Mouse (Mus musculus): ENCODE measurements at regions not wholly inside any gene's neighbourhood (a gene's known extent, or its start where the extent isn't known, plus 50 kb on each side); places are given as distances from the start of the nearest gene placed in this dataset.

DNA sequence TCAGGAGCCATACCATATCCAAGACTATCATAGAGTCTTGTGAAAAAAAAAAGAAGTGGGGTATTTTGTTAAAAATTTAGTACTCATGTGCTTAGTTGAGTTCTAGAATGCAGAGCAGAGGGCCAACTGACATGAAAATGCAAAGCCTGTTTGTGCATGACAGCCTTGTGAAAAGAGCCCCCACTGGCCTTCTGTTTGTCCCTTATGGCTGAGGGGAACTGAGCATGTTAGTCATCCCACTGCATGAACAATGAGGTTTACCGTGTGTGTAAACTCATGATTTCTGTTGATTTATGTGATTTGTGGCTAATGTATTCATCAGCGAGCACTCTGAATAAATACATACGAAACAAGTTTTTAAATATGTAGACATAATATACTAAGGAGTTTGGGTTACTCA is 266.1 kb upstream of the Nox3 start:
- ATAC-seq, result peak; percentile 82
- 60% methylated on average over 3 of the region's 3 CpGs for WGBS
- no peak overlapping the region for H3K4me2 ChIP-seq (ENCODE audit: low read length)

GRCm38 (mm10) chr17:3946540-3946939 is 250.5 kb upstream of the Nox3 start:
- ATAC-seq, result no peak
- Histone ChIP-seq H3K9ac (replicated peaks; ENCODE audit: low read depth, low read length) (no peak overlapping the region), H3K27ac (ENCODE audit: low read length) (no peak overlapping the region), H3K27me3 (replicated peaks; ENCODE audit: control insufficient read depth, insufficient read depth, low read length) (no peaks in the 10 kb centered on the region), H3K36me3 (ENCODE audit: control insufficient read depth, insufficient read depth) (no peaks in the 10 kb centered on the region), H3K4me2 (ENCODE audit: low read length) (no peak overlapping the region), H3K4me1 (replicated peaks; ENCODE audit: control insufficient read depth, insufficient read depth, low read length) (no peaks in the 10 kb centered on the region), H3K9me3 (ENCODE audit: control insufficient read depth, low read length) (no peaks in the 10 kb centered on the region), H3K4me3 (replicated peaks; ENCODE audit: low read length) (no peak overlapping the region)
- 85% methylated on average over 3 of the region's 3 CpGs for WGBS

More for the DNA sequence above, 266.1 kb upstream of the Nox3 start:
- Histone ChIP-seq H3K27me3 (replicated peaks; ENCODE audit: control insufficient read depth, insufficient read depth, low read length) (no peaks in the 10 kb centered on the region), H3K4me3 (replicated peaks; ENCODE audit: low read length) (no peak overlapping the region), H3K9ac (replicated peaks; ENCODE audit: low read depth, low read length) (no peak overlapping the region), H3K36me3 (ENCODE audit: control insufficient read depth, insufficient read depth) (no peaks in the 10 kb centered on the region), H3K9me3 (ENCODE audit: control insufficient read depth, low read length) (no peaks in the 10 kb centered on the region), H3K27ac (ENCODE audit: low read length) (no peak overlapping the region; the same call in 1 of the 2 replicates), H3K4me1 (replicated peaks; ENCODE audit: control insufficient read depth, insufficient read depth, low read length) (peaks cover 4% of the 10 kb centered on the region; the same call in 1 of the 2 replicates)

GRCm38 (mm10) chr17:3936361-3936760 is 240.3 kb upstream of the Nox3 start:
- no peaks in the 10 kb centered on the region for H3K27me3 ChIP-seq (replicated peaks; ENCODE audit: control insufficient read depth, insufficient read depth, low read length)
- no peak overlapping the region for H3K4me2 ChIP-seq (ENCODE audit: low read length)
- no peak overlapping the region for H3K27ac ChIP-seq (ENCODE audit: low read length)
- H3K9ac ChIP-seq (replicated peaks; ENCODE audit: low read depth, low read length), result no peak overlapping the region
- no peaks in the 10 kb centered on the region for H3K36me3 ChIP-seq (ENCODE audit: control insufficient read depth, insufficient read depth)
- WGBS, result 79% methylated on average over 4 of the region's 4 CpGs
- no peaks in the 10 kb centered on the region for H3K9me3 ChIP-seq (ENCODE audit: control insufficient read depth, low read length)
- peaks cover 2% of the 10 kb centered on the region; the same call in 1 of the 2 replicates for H3K4me1 ChIP-seq (replicated peaks; ENCODE audit: control insufficient read depth, insufficient read depth, low read length)
- ATAC-seq, result no peak
- no peak overlapping the region for H3K4me3 ChIP-seq (replicated peaks; ENCODE audit: low read length)

- Histone ChIP-seq H3K4me1 (replicated peaks; ENCODE audit: control insufficient read depth, insufficient read depth, low read length) (peaks cover 2% of the 10 kb centered on the region; the same call in 1 of the 2 replicates), H3K4me3 (replicated peaks; ENCODE audit: low read length) (no peak overlapping the region), H3K27me3 (replicated peaks; ENCODE audit: control insufficient read depth, insufficient read depth, low read length) (no peaks in the 10 kb centered on the region), H3K9me3 (ENCODE audit: control insufficient read depth, low read length) (no peaks in the 10 kb centered on the region), H3K36me3 (ENCODE audit: control insufficient read depth, insufficient read depth) (no peaks in the 10 kb centered on the region), H3K27ac (ENCODE audit: low read length) (no peak overlapping the region), H3K4me2 (ENCODE audit: low read length) (no peak overlapping the region), H3K9ac (replicated peaks; ENCODE audit: low read depth, low read length) (no peak overlapping the region)
- no peak for ATAC-seq
- WGBS, result 54% methylated on average over 4 of the region's 4 CpGs
Measured at GRCm38 (mm10) chr17:3933208-3933607, 237.1 kb upstream of the Nox3 start.

- H3K9ac ChIP-seq (replicated peaks; ENCODE audit: low read depth, low read length), result no peak overlapping the region
- no peak for ATAC-seq
Measured at GRCm38 (mm10) chr17:3932071-3932470, 236.0 kb upstream of the Nox3 start.

DNA sequence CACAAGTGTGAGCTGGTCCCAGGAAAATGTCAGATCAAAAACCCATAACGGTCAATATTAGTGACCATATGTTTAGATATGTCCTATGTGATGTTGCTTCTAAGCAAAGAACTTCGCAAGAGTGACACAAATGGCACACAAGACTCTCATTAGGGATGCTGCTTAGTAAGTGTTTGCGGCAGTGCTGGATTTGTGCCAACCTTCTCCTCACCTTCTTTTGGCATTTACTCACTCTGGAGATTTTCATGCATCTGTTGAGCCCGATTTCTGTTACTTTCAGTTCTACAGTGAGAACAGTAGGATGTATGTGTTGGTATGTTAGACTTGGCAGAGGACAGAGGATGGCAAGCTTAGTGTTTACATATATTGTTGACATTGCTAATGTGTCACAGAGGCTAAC is 231.0 kb upstream of the Nox3 start:
- H3K27me3 ChIP-seq (replicated peaks; ENCODE audit: control insufficient read depth, insufficient read depth, low read length), result no peaks in the 10 kb centered on the region
- no peak overlapping the region for H3K27ac ChIP-seq (ENCODE audit: low read length)
- H3K4me1 ChIP-seq (replicated peaks; ENCODE audit: control insufficient read depth, insufficient read depth, low read length), result peaks cover 3% of the 10 kb centered on the region; the same call in 1 of the 2 replicates
- no peak overlapping the region for H3K9ac ChIP-seq (replicated peaks; ENCODE audit: low read depth, low read length)
- 37% methylated on average over 4 of the region's 4 CpGs for WGBS
- no peak overlapping the region for H3K4me2 ChIP-seq (ENCODE audit: low read length)
- no peaks in the 10 kb centered on the region for H3K36me3 ChIP-seq (ENCODE audit: control insufficient read depth, insufficient read depth)
- ATAC-seq, result no peak
- H3K9me3 ChIP-seq (ENCODE audit: control insufficient read depth, low read length), result no peaks in the 10 kb centered on the region
- no peak overlapping the region for H3K4me3 ChIP-seq (replicated peaks; ENCODE audit: low read length)

More at GRCm38 (mm10) chr17:3932071-3932470, 236.0 kb upstream of the Nox3 start:
- 71% methylated on average over 5 of the region's 5 CpGs for WGBS
- Histone ChIP-seq H3K9me3 (ENCODE audit: control insufficient read depth, low read length) (no peaks in the 10 kb centered on the region), H3K27ac (ENCODE audit: low read length) (no peak overlapping the region), H3K4me2 (ENCODE audit: low read length) (no peak overlapping the region), H3K27me3 (replicated peaks; ENCODE audit: control insufficient read depth, insufficient read depth, low read length) (no peaks in the 10 kb centered on the region), H3K4me1 (replicated peaks; ENCODE audit: control insufficient read depth, insufficient read depth, low read length) (peaks cover 4% of the 10 kb centered on the region), H3K36me3 (ENCODE audit: control insufficient read depth, insufficient read depth) (no peaks in the 10 kb centered on the region), H3K4me3 (replicated peaks; ENCODE audit: low read length) (no peak overlapping the region)

DNA sequence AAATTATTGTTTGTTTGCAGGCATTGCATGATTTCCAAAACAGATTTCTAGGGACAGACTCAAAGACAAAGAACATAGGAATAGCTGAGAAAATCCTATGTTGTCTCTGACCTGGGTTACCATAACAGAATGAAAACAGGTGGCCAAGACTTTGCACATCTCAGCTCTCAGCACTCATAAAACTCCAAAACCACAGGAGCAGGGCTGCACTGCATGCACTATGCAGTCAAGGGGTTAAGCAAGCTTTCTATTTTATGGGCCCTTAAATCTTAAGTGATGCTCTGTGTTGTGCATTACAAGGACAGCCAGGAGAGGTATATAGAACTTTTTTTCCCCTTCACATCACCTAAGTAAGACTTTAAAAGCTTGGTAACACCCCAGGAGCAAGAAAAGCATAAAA is 224.2 kb upstream of the Nox3 start:
- no peaks in the 10 kb centered on the region for H3K9me3 ChIP-seq (ENCODE audit: control insufficient read depth, low read length)
- ATAC-seq, result no peak

DNA sequence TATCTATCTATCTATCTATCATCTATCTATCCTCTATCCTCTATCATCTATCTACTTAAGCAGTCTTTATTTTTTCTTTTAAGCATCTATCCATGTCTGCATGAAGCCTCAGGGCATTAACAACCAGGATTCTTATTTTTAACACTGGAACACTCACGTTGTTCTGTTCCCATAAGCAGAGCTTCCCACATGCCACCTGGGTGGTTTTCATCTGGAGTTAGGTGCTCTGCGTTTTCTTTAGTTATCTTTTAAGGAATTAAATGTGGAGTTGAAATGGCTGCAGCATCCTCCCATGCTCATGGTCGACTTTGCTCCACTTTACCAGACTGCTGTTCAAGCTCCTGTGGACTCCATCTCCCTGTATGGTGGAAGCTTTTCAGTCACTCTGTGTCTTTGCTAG is 196.8 kb upstream of the Nox3 start:
- H3K9ac ChIP-seq (replicated peaks; ENCODE audit: low read depth, low read length), result no peak overlapping the region
- no peak for ATAC-seq
- no peak overlapping the region for H3K27ac ChIP-seq (ENCODE audit: low read length)
- no peaks in the 10 kb centered on the region for H3K4me1 ChIP-seq (replicated peaks; ENCODE audit: control insufficient read depth, insufficient read depth, low read length)
- no peak overlapping the region for H3K4me3 ChIP-seq (replicated peaks; ENCODE audit: low read length)
- H3K9me3 ChIP-seq (ENCODE audit: control insufficient read depth, low read length), result no peaks in the 10 kb centered on the region
- no peaks in the 10 kb centered on the region for H3K27me3 ChIP-seq (replicated peaks; ENCODE audit: control insufficient read depth, insufficient read depth, low read length)
- no peaks in the 10 kb centered on the region for H3K36me3 ChIP-seq (ENCODE audit: control insufficient read depth, insufficient read depth)
- 84% methylated on average over 3 of the region's 3 CpGs for WGBS
- H3K4me2 ChIP-seq (ENCODE audit: low read length), result no peak overlapping the region

More for the DNA sequence above, 224.2 kb upstream of the Nox3 start:
- Histone ChIP-seq H3K27ac (ENCODE audit: low read length) (no peak overlapping the region), H3K4me1 (replicated peaks; ENCODE audit: control insufficient read depth, insufficient read depth, low read length) (no peaks in the 10 kb centered on the region), H3K9ac (replicated peaks; ENCODE audit: low read depth, low read length) (no peak overlapping the region), H3K36me3 (ENCODE audit: control insufficient read depth, insufficient read depth) (no peaks in the 10 kb centered on the region), H3K27me3 (replicated peaks; ENCODE audit: control insufficient read depth, insufficient read depth, low read length) (no peaks in the 10 kb centered on the region), H3K4me3 (replicated peaks; ENCODE audit: low read length) (no peak overlapping the region), H3K4me2 (ENCODE audit: low read length) (no peak overlapping the region)

DNA sequence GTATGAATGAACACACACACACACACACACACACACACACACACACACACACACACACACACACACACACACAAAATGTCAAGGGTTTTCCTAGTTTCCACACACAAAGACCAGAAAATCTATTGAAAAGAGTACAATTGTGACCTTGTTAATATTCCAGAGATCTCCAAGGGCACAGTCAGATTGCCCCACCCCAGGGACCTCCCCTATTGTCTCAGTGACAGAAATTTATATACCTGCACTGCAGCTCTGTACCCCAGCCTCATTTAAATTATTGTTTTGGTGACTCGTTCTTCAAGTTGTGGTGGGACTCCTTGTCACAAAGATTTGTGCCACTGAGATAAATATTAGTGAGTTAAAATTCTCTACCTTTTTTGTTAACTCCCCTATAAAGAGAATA is 187.1 kb upstream of the Nox3 start:
- H3K27me3 ChIP-seq (replicated peaks; ENCODE audit: control insufficient read depth, insufficient read depth, low read length), result no peaks in the 10 kb centered on the region
- no peak for ATAC-seq
- 41% methylated on average over 1 of the region's 1 CpGs for WGBS

DNA sequence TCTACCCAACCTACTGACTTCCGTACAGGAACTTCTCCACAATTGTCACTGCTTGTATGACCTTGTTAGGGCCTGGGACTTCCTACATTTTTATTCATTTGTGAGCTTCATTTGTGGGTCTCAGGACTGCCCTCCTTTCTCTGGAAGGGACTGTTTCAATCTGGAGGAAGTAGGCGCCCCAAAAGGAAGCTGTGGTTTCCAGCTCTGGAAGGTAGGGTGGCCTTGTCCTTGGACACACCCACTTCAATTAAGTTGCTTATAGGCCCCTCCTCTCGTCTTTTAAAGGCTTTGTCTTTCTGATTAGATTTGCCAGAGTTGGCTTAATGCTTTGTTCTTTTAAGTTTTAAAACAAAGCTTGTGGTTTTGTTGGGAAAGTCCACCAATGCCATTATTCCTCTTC is 183.0 kb upstream of the Nox3 start:
- no peak overlapping the region for H3K9ac ChIP-seq (replicated peaks; ENCODE audit: low read depth, low read length)
- H3K36me3 ChIP-seq (ENCODE audit: control insufficient read depth, insufficient read depth), result no peaks in the 10 kb centered on the region
- H3K4me3 ChIP-seq (replicated peaks; ENCODE audit: low read length), result no peak overlapping the region
- H3K9me3 ChIP-seq (ENCODE audit: control insufficient read depth, low read length), result peaks cover 3% of the 10 kb centered on the region; the same call in 1 of the 2 replicates
- H3K27me3 ChIP-seq (replicated peaks; ENCODE audit: control insufficient read depth, insufficient read depth, low read length), result no peaks in the 10 kb centered on the region
- 73% methylated on average over 3 of the region's 3 CpGs for WGBS
- no peaks in the 10 kb centered on the region for H3K4me1 ChIP-seq (replicated peaks; ENCODE audit: control insufficient read depth, insufficient read depth, low read length)
- no peak for ATAC-seq
- no peak overlapping the region for H3K27ac ChIP-seq (ENCODE audit: low read length)
- H3K4me2 ChIP-seq (ENCODE audit: low read length), result no peak overlapping the region

More for the DNA sequence above, 187.1 kb upstream of the Nox3 start:
- no peaks in the 10 kb centered on the region for H3K9me3 ChIP-seq (ENCODE audit: control insufficient read depth, low read length)
- no peak overlapping the region for H3K27ac ChIP-seq (ENCODE audit: low read length)
- H3K36me3 ChIP-seq (ENCODE audit: control insufficient read depth, insufficient read depth), result no peaks in the 10 kb centered on the region
- H3K4me2 ChIP-seq (ENCODE audit: low read length), result no peak overlapping the region
- no peak overlapping the region for H3K9ac ChIP-seq (replicated peaks; ENCODE audit: low read depth, low read length)
- no peaks in the 10 kb centered on the region for H3K4me1 ChIP-seq (replicated peaks; ENCODE audit: control insufficient read depth, insufficient read depth, low read length)
- H3K4me3 ChIP-seq (replicated peaks; ENCODE audit: low read length), result no peak overlapping the region
